In the genomic region with DNA sequence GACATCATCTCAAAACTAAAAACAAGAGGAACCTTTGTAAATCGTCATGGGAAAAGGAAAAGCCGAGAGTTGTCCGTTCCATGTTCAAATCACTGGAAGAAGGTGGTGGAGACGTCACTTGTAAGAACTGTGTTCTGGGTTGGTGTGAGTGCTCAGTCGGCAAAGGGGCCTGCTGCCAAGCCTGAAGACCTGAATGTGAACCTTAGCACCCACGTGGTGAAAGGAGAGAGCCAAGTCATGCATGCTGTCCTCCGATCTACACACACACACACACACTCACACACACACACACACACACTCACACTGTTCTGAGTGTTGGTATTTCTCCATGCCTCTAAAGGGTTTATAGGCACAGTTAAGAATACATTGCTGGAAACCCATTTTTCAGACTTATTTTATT, we compare ENCODE assay signal across 14 mouse cellular contexts. TPM values are rescaled to one million over a fixed set of nuclear protein-coding genes. Genes with fewer than 3 reads are reported as not detected.
"Had no signal": no experiment of that assay in that cellular context is flagged by ENCODE, and none has a peak within 500 bp of the region (broad histone marks: within the 10 kb centered on the region; RNA-seq: fewer than 3 reads in every experiment).

No protein-coding gene starts in this region.

- H3K36me3 ChIP-seq: limb, embryonic 13.5 days; liver, embryonic 12.5 days; midbrain, embryonic 12.5 days; neural tube, embryonic 13.5 days had no signal

- H3K27me3 ChIP-seq: limb, embryonic 13.5 days; liver, embryonic 12.5 days; midbrain, embryonic 12.5 days; neural tube, embryonic 13.5 days had no signal

- H3K9me3 ChIP-seq: limb, embryonic 13.5 days; liver, embryonic 12.5 days; midbrain, embryonic 12.5 days; neural tube, embryonic 13.5 days had no signal

- H3K9ac ChIP-seq: limb, embryonic 13.5 days; liver, embryonic 12.5 days; lung, embryonic 14.5 days; midbrain, embryonic 12.5 days; neural tube, embryonic 13.5 days had no signal

- H3K4me1 ChIP-seq: liver, embryonic 12.5 days; midbrain, embryonic 12.5 days; neural tube, embryonic 13.5 days had no signal

- ATAC-seq: inflammation-experienced regulatory T-cells, adult 6 months; intestine, postnatal 0 days; liver, embryonic 12.5 days; midbrain, embryonic 16.5 days had no signal

- DNase-seq: layer of hippocampus, adult 9-11 months; layer of hippocampus, postnatal 36 days; left cerebral cortex, postnatal 4 days; right cerebral cortex, postnatal 4 days had no signal

- H3K27ac ChIP-seq: limb, embryonic 13.5 days; liver, embryonic 12.5 days; macrophage; midbrain, embryonic 12.5 days; neural tube, embryonic 13.5 days had no signal

- H3K4me2 ChIP-seq: limb, embryonic 13.5 days; liver, embryonic 12.5 days; lung, embryonic 14.5 days; midbrain, embryonic 12.5 days; neural tube, embryonic 13.5 days had no signal

- H3K4me3 ChIP-seq: limb, embryonic 13.5 days; liver, embryonic 12.5 days; megakaryocyte, embryonic 14.5 days; midbrain, embryonic 12.5 days; neural tube, embryonic 13.5 days had no signal

RNA-seq across cellular contexts. Expression of gene Clec10a, which starts 15.2 kb away (rescaled TPM):
- polyA plus RNA-seq: liver, embryonic 12.5 days had no signal

RNA-seq across cellular contexts. Expression of gene Mgl2, which starts 41.1 kb away (rescaled TPM):
- polyA plus RNA-seq: inflammation-experienced regulatory T-cells, adult 6 months had no signal

RNA-seq across cellular contexts. Expression of gene Slc16a11, which starts 41.4 kb away (rescaled TPM):
- polyA plus RNA-seq: macrophage had no signal

RNA-seq across cellular contexts. Expression of gene Bcl6b, which starts 58.4 kb away (rescaled TPM):
- polyA plus RNA-seq: macrophage had no signal
